Mouse (Mus musculus): ENCODE data around the gene Hyou1. TPM values are rescaled to one million over a fixed set of nuclear protein-coding genes. Genes with fewer than 3 reads are reported as not detected.

The Hyou1 gene
- 24.8 TPM for polyA plus RNA-seq (2014; fragmentation: Illumina TruSeq; extraction: RNeasy Lipid Tissue Mini Kit (QIAGEN cat#74804); ENCODE audit: low read depth, low replicate concordance)

DNA sequence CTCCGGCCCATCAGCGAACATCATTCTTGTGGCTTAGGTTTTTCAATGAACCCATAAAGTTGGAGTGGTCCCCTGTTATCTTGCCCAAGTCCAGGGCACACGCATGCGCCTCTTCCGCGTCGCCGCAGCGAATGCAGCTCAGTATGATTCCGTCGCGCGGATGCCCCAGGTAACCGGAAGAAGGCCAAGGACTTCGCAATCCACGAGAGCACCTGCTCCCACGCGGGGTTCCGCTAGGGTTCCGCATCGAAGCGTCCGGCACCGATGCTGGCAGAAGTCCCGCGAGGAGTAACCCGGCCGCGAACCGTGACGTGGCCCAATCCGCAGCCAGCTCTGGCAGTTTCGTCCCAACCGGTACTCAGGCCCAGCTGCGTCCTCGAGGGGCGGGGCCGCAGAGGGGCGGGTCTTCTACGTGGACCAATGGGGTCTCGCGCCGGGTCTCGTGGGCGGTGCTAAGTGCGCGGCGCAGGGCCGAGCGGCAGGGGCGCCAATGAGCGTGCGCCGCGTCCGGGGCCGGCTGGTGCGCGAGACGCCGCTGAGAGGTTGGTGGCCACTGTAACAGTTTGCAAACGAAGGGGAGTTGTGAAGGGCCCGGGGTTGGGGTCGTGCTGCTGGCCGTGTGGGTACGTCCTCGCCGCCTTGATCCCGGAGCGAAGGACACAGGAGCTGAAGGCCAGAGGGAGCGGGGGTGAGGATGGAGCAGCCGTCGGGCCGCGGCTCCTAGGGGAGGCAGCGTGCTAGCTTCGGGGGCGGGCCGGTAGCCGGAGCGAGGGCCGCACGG is at the start of gene Hyou1:
Gene Hyou1 (plus strand): TSS at position 437 of the 781 bp plus-strand sequence.

DNA sequence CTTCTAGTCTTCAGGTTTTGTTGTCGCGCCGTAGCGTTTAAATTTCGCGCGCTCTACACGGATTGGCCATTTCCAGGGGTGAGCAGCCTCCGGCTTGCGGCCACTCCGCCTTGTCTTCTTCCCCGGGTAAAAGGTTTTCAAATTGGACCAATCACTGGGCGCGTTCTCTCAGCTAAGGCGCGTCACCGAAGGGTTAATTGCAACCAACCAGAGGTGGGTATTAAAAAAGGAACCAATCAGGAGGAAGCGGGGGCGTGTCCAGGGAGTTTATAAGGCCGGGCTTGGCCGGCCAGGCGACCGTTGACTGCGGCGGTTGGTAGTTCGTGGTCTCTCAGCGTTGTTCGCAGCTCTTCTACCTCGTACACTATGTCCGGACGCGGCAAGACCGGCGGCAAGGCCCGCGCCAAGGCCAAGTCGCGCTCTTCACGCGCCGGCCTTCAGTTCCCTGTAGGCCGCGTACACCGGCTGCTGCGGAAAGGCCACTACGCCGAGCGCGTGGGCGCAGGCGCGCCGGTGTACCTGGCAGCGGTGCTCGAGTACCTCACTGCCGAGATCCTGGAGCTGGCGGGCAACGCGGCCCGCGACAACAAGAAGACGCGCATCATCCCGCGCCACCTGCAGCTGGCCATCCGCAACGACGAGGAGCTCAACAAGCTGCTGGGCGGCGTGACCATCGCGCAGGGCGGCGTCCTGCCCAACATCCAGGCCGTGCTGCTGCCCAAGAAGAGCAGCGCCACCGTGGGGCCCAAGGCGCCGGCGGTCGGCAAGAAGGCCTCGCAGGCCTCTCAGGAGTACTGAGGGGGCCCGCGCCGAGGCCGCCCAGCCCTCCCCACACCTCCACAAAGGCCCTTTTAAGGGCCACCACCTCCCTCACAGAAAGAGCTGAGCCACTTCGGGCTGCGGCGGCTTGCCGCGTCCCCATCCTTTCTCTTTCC is 44.6 kb upstream of the Hyou1 start, which contains the start of gene H2afx:
Gene H2afx (plus strand): TSS at position 299 of the 935 bp plus-strand sequence.

DNA sequence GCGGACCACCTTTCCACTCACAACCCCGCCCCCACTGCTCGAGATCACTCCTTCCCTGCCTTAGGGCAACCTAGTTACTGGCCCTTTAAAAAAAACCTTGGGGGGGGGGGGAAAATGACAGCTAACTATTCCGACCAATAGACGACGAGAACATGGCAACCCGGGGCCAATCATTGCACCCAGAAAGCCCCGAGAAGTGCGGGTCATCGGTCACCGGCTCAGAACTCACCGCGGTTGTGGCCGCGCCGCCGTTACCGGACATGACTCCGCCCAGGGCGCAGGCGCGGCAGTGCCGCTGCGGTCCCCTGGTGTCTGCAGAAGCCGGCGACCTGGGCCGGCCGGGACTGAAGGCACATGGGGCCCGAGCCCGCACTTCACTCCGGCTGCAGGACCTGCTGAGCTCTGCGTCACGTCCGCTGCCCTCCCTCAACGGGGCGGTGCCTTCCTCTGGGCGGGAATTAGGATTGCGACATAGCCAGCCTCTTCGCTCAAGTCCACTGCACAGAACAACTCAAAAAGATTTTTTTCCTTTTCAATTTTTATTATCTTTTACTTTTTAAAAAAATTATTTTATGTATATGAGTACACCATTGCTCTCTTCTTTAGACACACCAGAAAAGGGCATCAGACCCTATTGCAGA is 35.4 kb upstream of the Hyou1 start, which contains the start of gene Hmbs:
Gene Hmbs (minus strand): TSS at position 448 of the 641 bp plus-strand sequence.

DNA sequence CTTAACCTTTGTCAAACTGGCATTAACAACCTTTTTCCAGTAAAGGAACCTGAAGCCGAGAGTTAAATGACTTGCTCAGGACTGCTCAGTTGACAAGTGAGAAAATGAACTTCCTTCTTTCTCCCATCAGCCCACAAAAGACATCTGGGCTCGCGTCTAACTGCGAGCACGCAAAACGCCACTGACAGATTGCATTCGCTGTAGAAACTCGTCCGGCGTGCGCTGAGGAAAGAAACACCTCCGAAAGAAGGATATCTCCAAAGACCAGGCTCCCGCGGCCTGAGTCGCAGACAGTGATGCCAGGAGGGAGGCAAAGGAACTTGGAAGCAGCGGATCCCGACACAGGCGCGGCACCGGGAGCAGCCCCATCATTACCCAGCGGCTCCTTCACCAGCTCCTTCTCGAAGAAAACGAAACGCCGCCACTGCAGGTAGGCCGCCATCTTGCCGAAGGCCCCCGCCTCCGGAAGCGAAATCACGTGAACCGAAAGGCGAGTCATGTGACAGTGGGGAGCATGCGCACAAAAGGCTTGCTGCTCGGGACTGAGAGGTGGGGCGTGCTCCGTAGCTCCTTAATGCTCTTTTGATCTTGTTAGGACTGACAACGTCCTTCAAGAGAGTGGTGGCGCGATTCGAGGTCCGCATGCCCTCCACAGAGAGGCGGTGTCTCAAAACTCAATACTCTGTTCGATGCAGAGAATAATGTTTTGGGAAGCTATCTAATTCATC is 17.9 kb upstream of the Hyou1 start, which contains the start of gene Vps11:
Gene Vps11 (minus strand): TSS at position 481 of the 728 bp plus-strand sequence.

DNA sequence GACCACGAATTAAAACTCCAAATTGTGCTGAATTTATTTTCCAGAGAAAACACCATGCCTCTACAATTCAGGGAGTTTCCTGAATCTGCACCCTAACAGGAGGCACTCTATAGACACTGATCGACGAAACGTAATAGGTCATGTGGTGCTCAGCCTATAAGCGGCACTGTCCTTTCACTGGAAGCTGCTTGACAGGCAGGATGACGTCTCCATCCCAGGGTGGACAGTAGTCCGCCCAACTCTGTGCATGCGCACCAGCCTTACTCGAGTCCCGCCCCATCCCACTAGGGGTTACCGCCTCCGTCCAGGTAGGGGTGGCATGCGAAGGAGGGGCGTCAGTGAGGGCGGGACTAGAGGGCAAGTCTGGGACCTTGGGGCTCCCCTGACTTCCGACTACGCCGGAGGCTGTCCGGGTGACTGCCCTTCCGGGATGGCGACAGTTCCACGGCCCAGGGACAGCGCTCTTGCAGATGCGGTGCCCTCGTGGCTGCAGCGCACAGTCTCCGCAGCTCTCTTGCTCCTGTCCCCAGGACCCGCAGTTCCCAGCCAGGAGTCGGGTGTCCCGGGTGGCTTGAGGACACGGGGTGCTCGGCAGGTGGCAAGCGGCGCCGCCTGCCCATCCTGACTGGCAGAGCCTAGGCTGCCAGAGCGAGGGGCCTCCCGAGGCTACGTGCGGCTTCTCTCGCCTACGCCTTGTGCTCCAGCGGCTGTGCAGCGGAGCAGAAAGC is 17.6 kb downstream of the Hyou1 start, which contains the start of gene Slc37a4:
Gene Slc37a4 (plus strand): TSS at position 169 of the 728 bp plus-strand sequence.

DNA sequence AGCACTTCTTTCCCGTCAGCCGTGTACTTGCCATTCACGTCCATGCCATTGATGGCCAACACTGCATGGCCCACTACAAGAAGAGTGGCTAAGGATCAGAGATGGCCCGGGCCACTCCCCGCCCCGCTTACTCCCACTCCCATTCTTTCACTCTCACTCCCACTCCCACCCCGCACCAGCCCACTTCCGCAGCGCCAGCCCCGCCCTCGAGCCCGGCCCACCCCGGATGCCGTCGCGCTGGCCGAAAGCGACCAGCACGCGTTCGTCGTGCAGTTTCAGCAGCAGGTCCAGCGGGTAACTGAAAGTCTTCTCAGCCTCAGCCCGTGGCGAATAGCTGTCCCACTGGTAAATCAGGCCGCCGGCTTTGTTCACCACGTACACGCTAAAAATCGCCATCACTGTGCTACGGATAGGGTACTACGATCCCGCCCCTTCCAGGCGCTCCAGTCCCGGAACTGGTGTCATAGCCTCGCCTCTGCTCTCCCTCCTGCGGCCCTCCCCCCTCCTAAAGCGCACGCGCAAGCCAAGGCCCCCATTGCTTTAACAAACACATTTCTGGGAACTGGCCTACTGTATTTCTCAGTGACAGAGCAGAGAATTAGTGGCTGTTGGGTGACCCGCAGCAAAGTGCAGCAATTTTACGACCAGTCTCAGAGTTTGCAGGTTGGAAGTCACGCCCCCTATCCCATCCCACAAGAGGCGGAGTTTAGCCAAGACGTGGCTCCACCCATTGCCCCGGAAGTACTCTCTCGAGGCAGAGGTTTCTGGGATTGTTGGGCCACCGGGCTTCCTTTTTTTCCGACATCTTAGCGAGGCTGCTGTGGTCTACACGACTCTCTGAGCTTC is 27.8 kb downstream of the Hyou1 start, which contains the start of the genes Rps25 and Trappc4:
Gene Rps25 (plus strand): TSS at position 234 of the 846 bp plus-strand sequence.
Gene Trappc4 (minus strand): TSS at position 695 of the 846 bp plus-strand sequence.

DNA sequence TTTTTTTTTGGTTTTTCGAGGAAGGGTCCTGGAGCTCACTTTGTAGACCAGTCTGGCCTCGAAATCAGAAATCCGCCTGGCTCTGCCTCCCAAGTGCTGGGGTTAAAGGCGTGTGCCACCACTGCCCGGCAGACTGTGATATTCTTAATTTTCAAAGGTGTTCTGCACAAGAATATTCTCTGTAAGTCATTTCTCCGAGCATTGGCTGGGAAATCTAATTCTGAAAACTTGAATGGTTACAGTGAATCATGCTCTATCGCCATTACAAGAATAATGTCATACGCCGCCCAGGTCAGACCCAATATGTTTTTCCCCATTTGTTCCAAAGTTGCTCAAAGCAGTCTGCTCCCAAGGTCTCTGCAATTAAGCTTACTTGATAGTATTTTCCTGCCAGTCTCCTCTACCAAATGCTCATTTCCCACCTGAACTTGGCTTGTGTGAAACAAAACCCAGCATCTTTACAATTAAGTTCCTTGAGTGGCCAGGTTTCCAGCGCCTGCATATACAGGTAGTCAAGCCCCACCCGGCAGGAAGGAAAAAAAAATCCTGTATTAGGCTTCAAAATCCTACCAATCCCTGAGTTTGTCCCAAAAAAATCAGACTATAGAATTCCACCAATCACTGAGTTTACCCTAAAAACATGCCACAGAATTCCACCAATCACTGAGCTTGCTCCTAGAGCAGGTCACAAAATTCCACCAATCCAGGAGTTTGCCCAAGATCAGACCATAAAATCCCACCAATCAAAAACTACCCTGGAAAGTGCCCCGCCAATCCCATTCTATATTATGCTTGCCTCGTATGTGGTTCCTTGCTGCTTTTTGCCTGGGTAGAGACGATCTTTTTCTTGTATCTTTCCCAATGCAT is 39.5 kb downstream of the Hyou1 start, which contains the start of gene Ccdc84:
Gene Ccdc84 (minus strand): TSS at position 51 of the 867 bp plus-strand sequence.

DNA sequence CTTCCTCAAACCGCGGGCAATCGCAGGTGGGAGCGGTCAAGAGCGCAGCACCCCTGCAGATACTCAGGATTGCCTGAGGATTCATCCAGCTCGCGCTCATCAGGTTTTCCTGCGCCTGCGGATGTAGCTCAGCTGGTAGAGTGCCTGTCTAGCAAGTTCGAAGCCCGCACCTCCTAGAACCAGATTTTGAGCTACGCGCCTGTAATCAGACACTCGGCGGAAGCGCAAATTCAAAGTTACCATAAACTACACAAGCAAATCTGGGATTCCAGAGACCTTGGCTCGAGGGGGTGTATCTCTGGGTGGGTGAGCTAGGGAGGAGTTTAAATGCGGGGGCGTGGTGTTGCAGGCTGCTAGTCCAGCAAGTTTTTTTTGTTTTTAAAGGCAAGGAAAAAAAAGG is 61.7 kb downstream of the Hyou1 start, which contains the start of gene Foxr1:
Gene Foxr1 (minus strand): TSS at position 176 of the 400 bp plus-strand sequence.

Other genes with a start within 250 kb of the Hyou1 start
- 45.0 TPM for gene Mcam, start 245.0 kb upstream of the Hyou1 start, polyA plus RNA-seq (2014; fragmentation: Illumina TruSeq; extraction: RNeasy Lipid Tissue Mini Kit (QIAGEN cat#74804); ENCODE audit: low read depth, low replicate concordance)
- 9.4 TPM for gene Cbl, start 145.4 kb upstream of the Hyou1 start, polyA plus RNA-seq (2014; fragmentation: Illumina TruSeq; extraction: RNeasy Lipid Tissue Mini Kit (QIAGEN cat#74804); ENCODE audit: low read depth, low replicate concordance)
- not detected for gene Ccdc153, start 138.8 kb upstream of the Hyou1 start, polyA plus RNA-seq (2014; fragmentation: Illumina TruSeq; extraction: RNeasy Lipid Tissue Mini Kit (QIAGEN cat#74804); ENCODE audit: low read depth, low replicate concordance)
- gene Pdzd3, start 128.0 kb upstream of the Hyou1 start, polyA plus RNA-seq (2014; fragmentation: Illumina TruSeq; extraction: RNeasy Lipid Tissue Mini Kit (QIAGEN cat#74804); ENCODE audit: low read depth, low replicate concordance): 2.5 TPM
- gene Nlrx1, start 110.9 kb upstream of the Hyou1 start, polyA plus RNA-seq (2014; fragmentation: Illumina TruSeq; extraction: RNeasy Lipid Tissue Mini Kit (QIAGEN cat#74804); ENCODE audit: low read depth, low replicate concordance): 13.5 TPM
- 0.47 TPM for gene Abcg4, start 90.9 kb upstream of the Hyou1 start, polyA plus RNA-seq (2014; fragmentation: Illumina TruSeq; extraction: RNeasy Lipid Tissue Mini Kit (QIAGEN cat#74804); ENCODE audit: low read depth, low replicate concordance)
- gene Hinfp, start 73.8 kb upstream of the Hyou1 start, polyA plus RNA-seq (2014; fragmentation: Illumina TruSeq; extraction: RNeasy Lipid Tissue Mini Kit (QIAGEN cat#74804); ENCODE audit: low read depth, low replicate concordance): 7.7 TPM
- 16.3 TPM for gene C2cd2l, start 59.2 kb upstream of the Hyou1 start, polyA plus RNA-seq (2014; fragmentation: Illumina TruSeq; extraction: RNeasy Lipid Tissue Mini Kit (QIAGEN cat#74804); ENCODE audit: low read depth, low replicate concordance)
- gene Dpagt1, start 53.5 kb upstream of the Hyou1 start, polyA plus RNA-seq (2014; fragmentation: Illumina TruSeq; extraction: RNeasy Lipid Tissue Mini Kit (QIAGEN cat#74804); ENCODE audit: low read depth, low replicate concordance): 17.7 TPM
- gene H2afx, start 44.8 kb upstream of the Hyou1 start, polyA plus RNA-seq (2014; fragmentation: Illumina TruSeq; extraction: RNeasy Lipid Tissue Mini Kit (QIAGEN cat#74804); ENCODE audit: low read depth, low replicate concordance): 8.9 TPM
- 44.7 TPM for gene Hmbs, start 35.3 kb upstream of the Hyou1 start, polyA plus RNA-seq (2014; fragmentation: Illumina TruSeq; extraction: RNeasy Lipid Tissue Mini Kit (QIAGEN cat#74804); ENCODE audit: low read depth, low replicate concordance)
- gene Vps11, start 17.8 kb upstream of the Hyou1 start, polyA plus RNA-seq (2014; fragmentation: Illumina TruSeq; extraction: RNeasy Lipid Tissue Mini Kit (QIAGEN cat#74804); ENCODE audit: low read depth, low replicate concordance): 19.6 TPM
- 25.1 TPM for gene Slc37a4, start 17.4 kb downstream of the Hyou1 start, polyA plus RNA-seq (2014; fragmentation: Illumina TruSeq; extraction: RNeasy Lipid Tissue Mini Kit (QIAGEN cat#74804); ENCODE audit: low read depth, low replicate concordance)
- 932 TPM for gene Rps25, start 27.6 kb downstream of the Hyou1 start, polyA plus RNA-seq (2014; fragmentation: Illumina TruSeq; extraction: RNeasy Lipid Tissue Mini Kit (QIAGEN cat#74804); ENCODE audit: low read depth, low replicate concordance)
- 48.1 TPM for gene Trappc4, start 28.1 kb downstream of the Hyou1 start, polyA plus RNA-seq (2014; fragmentation: Illumina TruSeq; extraction: RNeasy Lipid Tissue Mini Kit (QIAGEN cat#74804); ENCODE audit: low read depth, low replicate concordance)
- gene Ccdc84, start 39.1 kb downstream of the Hyou1 start, polyA plus RNA-seq (2014; fragmentation: Illumina TruSeq; extraction: RNeasy Lipid Tissue Mini Kit (QIAGEN cat#74804); ENCODE audit: low read depth, low replicate concordance): 13.8 TPM
- gene Foxr1, start 61.6 kb downstream of the Hyou1 start, polyA plus RNA-seq (2014; fragmentation: Illumina TruSeq; extraction: RNeasy Lipid Tissue Mini Kit (QIAGEN cat#74804); ENCODE audit: low read depth, low replicate concordance): not detected
- not detected for gene Upk2, start 75.5 kb downstream of the Hyou1 start, polyA plus RNA-seq (2014; fragmentation: Illumina TruSeq; extraction: RNeasy Lipid Tissue Mini Kit (QIAGEN cat#74804); ENCODE audit: low read depth, low replicate concordance)
- 22.5 TPM for gene Bcl9l, start 103.3 kb downstream of the Hyou1 start, polyA plus RNA-seq (2014; fragmentation: Illumina TruSeq; extraction: RNeasy Lipid Tissue Mini Kit (QIAGEN cat#74804); ENCODE audit: low read depth, low replicate concordance)
- 0.39 TPM for gene Cxcr5, start 182.4 kb downstream of the Hyou1 start, polyA plus RNA-seq (2014; fragmentation: Illumina TruSeq; extraction: RNeasy Lipid Tissue Mini Kit (QIAGEN cat#74804); ENCODE audit: low read depth, low replicate concordance)
- 67.0 TPM for gene Ddx6, start 225.4 kb downstream of the Hyou1 start, polyA plus RNA-seq (2014; fragmentation: Illumina TruSeq; extraction: RNeasy Lipid Tissue Mini Kit (QIAGEN cat#74804); ENCODE audit: low read depth, low replicate concordance)

Data from heart, adult 10 weeks (tissue).